Mouse (Mus musculus): ENCODE data around the gene Cldn22. TPM values are rescaled to one million over a fixed set of nuclear protein-coding genes. Genes with fewer than 3 reads are reported as not detected.
"Not testable (repeated sequence)": the region's sequence is repeated elsewhere in the genome, so short reads cannot be mapped to it uniquely, and the experiment has no call there.

The Cldn22 gene
- 0.16 and 0.30 TPM in 2 replicates for polyA plus RNA-seq (2012; rRNA removed)

DNA sequence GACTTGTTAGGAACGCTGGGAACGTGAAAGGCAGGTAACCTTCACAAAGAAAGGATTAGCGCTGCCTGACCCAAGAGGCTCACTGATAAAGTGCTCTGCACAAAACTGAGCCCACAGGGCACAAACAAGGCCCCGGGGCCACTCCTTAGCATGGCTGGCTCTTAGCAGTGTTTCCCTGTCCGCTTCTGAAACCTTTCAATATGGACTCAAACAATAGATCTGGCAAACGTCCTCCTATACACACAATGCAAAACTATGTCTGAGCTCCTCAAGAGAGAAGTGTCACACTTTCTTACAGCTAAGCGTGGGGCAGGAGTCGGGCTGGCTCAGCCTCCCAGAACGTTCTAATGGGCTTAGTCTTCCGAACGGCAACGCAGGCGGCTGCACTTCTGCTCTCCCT lies at the start of gene Cldn22:
Gene Cldn22 (plus strand): TSS at position 301 of the 400 bp plus-strand sequence.
- DNase-seq (ENCODE audit: low read depth, low spot score), result no peak
- 78% methylated on average over 13 of the region's 13 CpGs for WGBS

GRCm38 (mm10) chr8:47777415-47777814 lies 46.9 kb upstream of the Cldn22 start:
- DNase-seq (ENCODE audit: low read depth, low spot score), result no peak
- 89% methylated on average over 7 of the region's 7 CpGs for WGBS

DNA sequence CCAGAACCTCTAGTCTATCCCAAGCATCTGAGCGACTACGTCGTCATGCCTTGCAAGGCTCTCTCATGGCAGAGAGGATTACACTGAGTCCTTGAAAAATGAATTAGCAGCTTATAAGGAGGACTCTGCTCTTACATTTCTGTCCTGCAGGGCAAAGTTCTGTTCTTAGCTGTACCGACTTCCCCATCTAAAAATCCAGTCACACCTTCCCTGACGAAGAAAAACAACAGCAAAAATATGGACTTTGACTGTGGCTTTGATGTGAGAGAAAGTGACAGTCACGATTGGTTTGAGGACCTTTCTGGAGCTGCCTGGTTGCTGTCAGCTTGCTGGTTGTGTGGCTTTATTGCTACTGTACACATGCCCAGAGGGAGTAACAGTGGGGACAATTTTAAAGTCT lies 44.7 kb upstream of the Cldn22 start:
- WGBS, result 32% methylated on average over 6 of the region's 6 CpGs
- DNase-seq (ENCODE audit: low read depth, low spot score), result no peak

DNA sequence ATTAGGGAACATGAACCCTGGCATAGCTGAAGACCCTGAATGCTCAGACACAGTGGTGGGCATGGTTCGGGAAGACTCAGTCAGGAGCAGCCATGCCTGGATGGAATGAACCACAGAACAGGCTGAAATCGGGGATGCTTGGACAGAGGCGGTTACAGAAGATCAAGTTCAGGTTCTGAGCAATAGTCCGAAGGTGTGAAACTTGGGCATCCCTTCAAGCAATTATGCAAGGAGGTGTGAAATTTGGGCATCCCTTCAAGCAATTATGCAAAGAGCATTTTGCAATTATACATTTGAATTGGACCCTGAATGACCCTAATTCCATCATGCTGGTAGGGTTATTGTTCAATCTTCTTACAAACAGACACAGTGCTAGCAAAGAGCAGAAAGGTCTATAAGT lies 42.4 kb upstream of the Cldn22 start:
- DNase-seq (ENCODE audit: low read depth, low spot score), result no peak
- WGBS, result 96% methylated on average over 4 of the region's 4 CpGs

- no peak for DNase-seq (ENCODE audit: low read depth, low spot score)
- 93% methylated on average over 2 of the region's 2 CpGs for WGBS
Measured at GRCm38 (mm10) chr8:47783544-47783943, 40.7 kb upstream of the Cldn22 start.

DNA sequence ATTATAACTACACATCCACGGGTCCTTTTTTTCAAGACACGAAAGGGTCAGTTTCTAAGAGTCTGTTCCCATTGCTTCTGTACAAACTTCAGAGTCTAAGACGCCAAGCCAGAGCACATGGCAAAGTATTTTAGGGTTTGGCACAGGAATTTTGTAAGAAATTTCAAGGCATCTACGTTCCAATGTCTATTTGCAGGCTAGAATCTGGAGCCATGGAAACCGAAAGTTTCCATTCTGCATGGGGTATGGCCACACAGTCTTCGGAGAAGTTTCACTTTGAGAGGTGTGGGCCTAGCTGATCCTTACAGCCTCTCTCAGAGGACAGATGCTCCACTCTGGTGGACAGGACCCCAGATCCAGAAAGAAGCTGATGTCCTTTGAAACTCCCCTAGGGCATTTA lies 40.3 kb upstream of the Cldn22 start:
- WGBS, result 80% methylated on average over 6 of the region's 6 CpGs
- DNase-seq (ENCODE audit: low read depth, low spot score), result no peak

DNA sequence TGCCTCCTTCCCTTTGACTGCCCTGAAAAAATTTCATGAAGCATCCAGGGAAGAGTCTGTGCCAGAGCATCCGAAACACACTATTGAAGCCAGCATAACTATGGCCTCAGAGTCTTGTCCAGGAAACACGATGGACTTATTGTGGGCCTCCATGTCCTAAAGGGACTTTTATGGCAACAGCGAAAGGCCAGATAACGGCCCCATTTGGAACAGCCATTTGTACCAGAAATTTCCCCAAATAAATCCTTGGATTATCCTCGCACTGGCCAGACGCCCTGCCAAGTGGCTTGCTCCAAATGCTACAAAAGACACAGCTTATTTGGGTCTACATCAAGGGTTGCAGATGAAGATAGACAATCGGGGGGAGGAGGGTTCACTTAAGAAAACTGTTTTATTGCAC lies 39.8 kb upstream of the Cldn22 start:
- WGBS, result 79% methylated on average over 7 of the region's 7 CpGs
- no peak for DNase-seq (ENCODE audit: low read depth, low spot score)

DNA sequence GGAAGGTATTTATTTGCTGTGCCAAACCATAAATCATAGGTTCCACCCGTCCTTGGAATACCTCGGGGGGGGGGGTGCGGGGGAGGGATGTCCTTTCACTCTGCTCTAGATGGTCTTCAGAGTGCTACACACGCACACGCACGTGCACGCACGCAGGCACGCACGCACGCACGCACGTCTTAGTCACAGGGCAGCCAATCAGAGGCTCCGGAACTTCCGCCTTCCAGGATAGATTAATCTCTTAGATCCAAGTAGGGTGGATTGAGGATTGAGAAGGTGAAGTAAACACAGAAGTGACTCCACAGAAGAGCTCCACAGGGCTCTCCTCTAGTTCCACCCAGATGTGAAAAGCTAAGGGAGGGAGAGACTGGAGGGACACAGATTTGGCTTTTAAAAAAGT lies 38.0 kb upstream of the Cldn22 start:
- no peak for DNase-seq (ENCODE audit: low read depth, low spot score)
- 85% methylated on average over 15 of the region's 15 CpGs for WGBS

DNA sequence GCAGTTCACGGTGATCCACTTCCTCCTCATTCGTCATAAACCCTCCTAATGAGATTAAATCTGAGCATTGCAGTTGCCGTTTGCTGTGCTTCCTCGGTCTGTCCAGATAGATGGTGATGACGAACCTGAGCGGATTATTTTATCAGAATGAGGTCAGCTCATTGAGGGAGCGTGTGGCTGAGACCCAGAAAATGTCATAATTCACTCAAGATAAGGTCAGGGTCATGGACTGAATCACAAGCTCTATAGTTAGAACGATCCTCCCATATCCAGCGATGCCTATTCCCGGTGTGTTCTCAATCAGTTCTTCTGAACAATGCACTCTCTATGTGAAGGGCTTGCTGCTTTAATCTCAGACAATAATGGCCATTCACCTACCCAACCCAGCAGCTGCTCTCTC lies 36.6 kb upstream of the Cldn22 start:
- DNase-seq (ENCODE audit: low read depth, low spot score), result no peak
- WGBS, result 32% methylated on average over 10 of the region's 10 CpGs

- WGBS, result 43% methylated on average over 9 of the region's 9 CpGs
- DNase-seq (ENCODE audit: low read depth, low spot score), result no peak
Measured at GRCm38 (mm10) chr8:47791986-47792385, 32.3 kb upstream of the Cldn22 start.

- WGBS, result 73% methylated on average over 6 of the region's 6 CpGs
- DNase-seq (ENCODE audit: low read depth, low spot score), result no peak
Measured at GRCm38 (mm10) chr8:47799438-47799837, 24.8 kb upstream of the Cldn22 start.

- no peak for DNase-seq (ENCODE audit: low read depth, low spot score)
- 74% methylated on average over 2 of the region's 2 CpGs for WGBS
Measured at GRCm38 (mm10) chr8:47802349-47802748, 21.9 kb upstream of the Cldn22 start.

GRCm38 (mm10) chr8:47804262-47804661 lies 20.0 kb upstream of the Cldn22 start:
- WGBS, result 83% methylated on average over 1 of the region's 1 CpGs
- DNase-seq (ENCODE audit: low read depth, low spot score), result no peak

DNA sequence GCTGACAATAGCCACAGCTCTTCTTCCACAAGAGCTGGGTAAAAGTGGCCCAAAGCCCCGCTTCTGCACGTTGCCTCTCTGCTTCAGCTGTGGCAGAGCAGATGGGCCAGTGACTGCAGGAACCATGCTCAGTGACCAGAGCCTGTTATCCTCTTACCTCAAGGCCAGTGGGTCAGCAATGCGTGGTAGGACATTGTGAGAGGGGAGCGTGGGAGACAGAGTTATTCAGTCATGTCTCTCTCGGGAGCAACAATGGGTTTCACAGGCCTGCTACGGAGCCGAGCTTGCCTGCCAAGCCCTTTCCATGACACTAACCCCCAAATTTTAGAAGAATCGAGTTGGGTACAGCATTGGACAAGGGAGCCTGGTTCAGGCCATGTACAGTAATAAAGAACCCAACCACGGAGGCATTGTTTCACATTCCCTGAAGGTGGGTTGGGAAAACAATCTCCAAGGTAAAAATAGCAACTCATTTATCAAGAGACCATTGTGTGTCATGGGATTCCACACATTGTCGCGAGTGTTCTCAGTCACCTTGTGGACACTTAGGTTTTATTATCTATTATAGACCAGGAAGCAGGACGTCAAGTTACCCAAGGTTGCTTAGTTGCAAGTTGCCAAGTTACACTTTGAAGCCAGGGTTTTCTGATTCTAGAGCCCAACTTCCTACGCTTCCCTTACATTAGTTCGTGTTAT lies 14.2 kb upstream of the Cldn22 start:
- WGBS, result 70% methylated on average over 14 of the region's 14 CpGs
- DNase-seq (ENCODE audit: low read depth, low spot score), result no peak

DNA sequence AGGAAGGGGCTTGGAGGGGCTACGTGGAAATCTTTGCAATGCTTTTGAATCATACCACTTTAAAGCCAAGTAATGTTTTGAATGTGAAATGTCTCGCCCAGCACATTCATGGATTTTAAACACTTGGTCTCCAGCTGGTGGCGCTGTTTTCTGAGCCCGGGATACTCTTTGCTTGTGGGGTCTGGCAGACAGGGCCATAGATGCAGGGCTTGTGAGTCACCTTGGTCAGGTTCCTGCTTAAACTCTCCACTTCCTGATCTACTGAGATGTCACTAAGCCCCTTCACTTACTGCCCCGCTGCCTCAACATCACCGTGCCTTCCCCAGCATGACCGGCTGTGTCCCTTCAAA lies 13.6 kb upstream of the Cldn22 start:
- WGBS, result 78% methylated on average over 7 of the region's 7 CpGs
- no peak for DNase-seq (ENCODE audit: low read depth, low spot score)

GRCm38 (mm10) chr8:47811221-47811620 lies 13.1 kb upstream of the Cldn22 start:
- DNase-seq (ENCODE audit: low read depth, low spot score), result no peak
- 83% methylated on average over 12 of the region's 12 CpGs for WGBS

DNA sequence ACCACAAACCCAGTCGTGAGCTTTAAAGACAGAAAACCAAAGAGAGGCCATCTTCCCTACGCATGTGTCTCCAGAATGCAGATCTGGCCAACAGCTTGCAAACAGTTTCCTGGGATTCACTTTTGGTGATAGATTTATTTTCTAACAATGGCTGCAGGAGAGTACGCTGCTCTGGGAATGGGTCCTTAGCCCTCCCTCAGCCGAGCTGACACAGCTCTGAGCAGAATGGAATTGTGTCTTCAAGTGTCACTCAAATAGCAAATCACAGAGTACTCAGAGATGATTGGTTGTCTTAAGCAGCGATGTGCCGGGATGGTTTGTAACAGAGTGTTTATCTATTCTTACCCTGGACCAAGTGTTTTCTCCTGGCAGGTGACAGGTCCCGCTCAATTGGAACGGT lies 5.2 kb upstream of the Cldn22 start:
- DNase-seq (ENCODE audit: low read depth, low spot score), result no peak
- 87% methylated on average over 8 of the region's 8 CpGs for WGBS

- 79% methylated on average over 20 of the region's 20 CpGs for WGBS
- no peak for DNase-seq (ENCODE audit: low read depth, low spot score)
Measured at GRCm38 (mm10) chr8:47820914-47821772, 3.1 kb upstream of the Cldn22 start.

DNA sequence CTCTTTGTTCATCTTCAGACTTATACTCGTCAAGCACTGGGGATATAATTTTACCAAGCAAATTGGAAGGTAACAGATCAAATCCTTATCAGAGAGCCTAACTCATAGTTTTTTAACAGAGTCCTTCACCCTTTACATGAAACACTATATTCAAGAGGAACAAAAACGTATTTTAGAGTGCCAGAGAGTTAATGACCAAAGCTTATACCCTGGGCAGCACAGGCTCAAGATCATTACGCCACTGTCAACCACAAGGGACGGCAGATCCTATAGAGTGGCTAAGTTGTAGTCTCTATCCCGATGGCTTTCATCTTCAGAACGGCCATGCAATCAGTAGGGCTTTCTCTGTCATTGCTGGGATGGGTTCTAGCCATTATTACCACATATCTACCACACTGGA lies 2.4 kb upstream of the Cldn22 start, which contains the start of gene Cldn24:
Gene Cldn24 (plus strand): TSS at position 301 of the 400 bp plus-strand sequence.
- no peak for DNase-seq (ENCODE audit: low read depth, low spot score)
- 85% methylated on average over 6 of the region's 6 CpGs for WGBS

DNA sequence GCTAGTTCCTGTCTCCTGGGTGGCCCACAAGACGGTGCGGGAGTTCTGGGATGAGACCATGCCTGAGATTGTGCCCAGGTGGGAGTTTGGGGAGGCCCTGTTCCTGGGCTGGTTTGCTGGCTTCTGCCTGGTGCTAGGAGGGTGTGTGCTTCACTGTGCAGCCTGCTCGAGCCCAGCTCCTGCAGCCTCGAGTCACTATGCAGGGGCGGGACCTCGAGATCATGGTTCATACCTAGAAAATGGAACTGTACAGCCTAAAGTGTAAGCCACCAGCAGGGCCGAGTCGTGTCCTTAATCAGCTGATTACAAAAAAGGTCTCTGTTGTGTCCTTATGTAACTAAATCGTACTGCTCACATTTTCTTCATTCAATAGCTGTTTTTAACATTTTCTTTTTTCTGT lies 1.7 kb upstream of the Cldn22 start:
- not testable (repeated sequence) for DNase-seq (ENCODE audit: low read depth, low spot score)
- 52% methylated on average over 7 of the region's 9 CpGs for WGBS

DNA sequence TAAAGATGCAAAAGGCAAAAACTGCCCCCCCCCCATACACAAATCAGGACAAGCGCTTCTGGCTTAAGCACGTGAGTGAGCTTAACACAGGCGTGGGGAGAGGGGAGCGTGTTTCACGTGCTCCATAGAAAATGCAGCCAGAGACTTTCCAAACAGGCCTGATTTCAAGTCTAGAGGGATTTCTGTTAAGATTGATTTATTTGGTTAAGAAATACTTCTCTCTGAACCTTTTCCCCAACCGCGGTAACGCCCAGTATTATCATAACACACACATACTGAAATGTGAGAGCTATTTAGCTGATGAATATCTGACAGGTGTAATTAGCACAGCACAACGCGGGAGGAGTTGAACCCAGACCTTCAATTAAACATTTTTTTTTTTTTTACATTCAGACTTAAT lies 505 bp upstream of the Cldn22 start:
- DNase-seq (ENCODE audit: low read depth, low spot score), result no peak
- WGBS, result 61% methylated on average over 10 of the region's 10 CpGs
